Mouse (Mus musculus) stomach, postnatal 0 days (tissue): Measurements from ENCODE around the gene Gpm6a. TPM values are rescaled to one million over a fixed set of nuclear protein-coding genes. Genes with fewer than 3 reads are reported as not detected.

Experiments used
- ATAC-seq: fragments of 200-750 bp; cut with Nextera tagmentation; 2 replicates; pipeline ENCODE4 v1.8.0; 2017; ENCODE audit not compliant: low FRiP score, low TSS enrichment
- DNase-seq: peaks from one replicate; pipeline ENCODE4 v3.0.0-alpha.2; 2016; ENCODE audit warnings: low spot score
- H3K27ac ChIP-seq: fragments of 300-500 bp; sonication (generic); replicated peaks from 2 replicates; pipeline ENCODE4 v1.5.1; 2014; ENCODE audit warnings: mild to moderate bottlenecking, control low read depth
- H3K27me3 ChIP-seq: fragments of 300-500 bp; sonication (generic); 2 replicates; pipeline ENCODE4 v1.6.1; 2014; ENCODE audit warnings: low read length; ENCODE audit not compliant: control insufficient read depth, insufficient read depth
- H3K36me3 ChIP-seq: fragments of 300-500 bp; sonication (generic); 2 replicates; pipeline ENCODE4 v1.6.1; 2014; ENCODE audit warnings: low read length, mixed read lengths; ENCODE audit not compliant: control insufficient read depth, insufficient read depth
- H3K4me1 ChIP-seq: fragments of 300-500 bp; sonication (generic); replicated peaks from 2 replicates; pipeline ENCODE4 v1.6.1; 2014; ENCODE audit warnings: antibody characterized with exemption; ENCODE audit not compliant: control insufficient read depth, insufficient read depth
- H3K4me2 ChIP-seq: fragments of 300-500 bp; sonication (generic); replicated peaks from 2 replicates; pipeline ENCODE4 v1.6.1; 2014; ENCODE audit warnings: low read depth, mild to moderate bottlenecking, control low read depth, moderate library complexity
- H3K4me3 ChIP-seq: fragments of 300-500 bp; sonication (generic); 2 replicates; pipeline ENCODE4 v1.5.1; 2014; ENCODE audit warnings: low read depth, low read length, control low read depth
- H3K9ac ChIP-seq: fragments of 300-500 bp; sonication (generic); 2 replicates; pipeline ENCODE4 v1.6.1; 2014; ENCODE audit warnings: mild to moderate bottlenecking, low read length, control low read depth, mixed read lengths
- H3K9me3 ChIP-seq: fragments of 300-500 bp; sonication (generic); 2 replicates; pipeline ENCODE4 v1.6.1; 2016; ENCODE audit warnings: low read length; ENCODE audit not compliant: control insufficient read depth
- CTCF ChIP-seq: IDR thresholded peaks from 2 replicates; pipeline ENCODE4 v1.5.1; 2016; ENCODE audit warnings: antibody characterized with exemption, low read depth, mild to moderate bottlenecking, moderate library complexity
- EP300 ChIP-seq: optimal IDR thresholded peaks from 2 replicates; pipeline ENCODE3; 2016; ENCODE audit warnings: antibody characterized with exemption
- WGBS: fragments of 180-500 bp; shearing (Covaris S2); extraction: QIAGEN DNeasy Blood & Tissue Kit; methylation state at CpG from one replicate; pipeline ENCODE4 v1.1.7; 2014; 5-methylcytosine and 5-hydroxymethylcytosine counted together
- polyA plus RNA-seq: library from polyadenylated mRNA; unstranded; fragments of >200 nt; fragmentation: Nextera tagmentation; extraction: Ambion mirVana; gene quantifications from 2 replicates; pipeline ENCODE4 v1.2.1, GENCODE M21; 2015

The Gpm6a gene
- polyA plus RNA-seq, 1 experiment from 2014 or later: 13.2 TPM

GRCm38 (mm10) chr8:54961571-54961970, 6.9 kb downstream of the Gpm6a start:
- Histone ChIP-seq H3K4me3 (no peak overlapping the region), H3K27ac (no peak overlapping the region), H3K4me1 (no peaks in the 10 kb centered on the region), H3K36me3 (no peaks in the 10 kb centered on the region), H3K4me2 (no peak overlapping the region), H3K9me3 (no peaks in the 10 kb centered on the region), H3K9ac (no peak overlapping the region), H3K27me3 (no peaks in the 10 kb centered on the region)
- TF ChIP-seq CTCF (no peak), EP300 (no peak)
- no peak for ATAC-seq
- DNase-seq: no peak

- DNase-seq (no peak), ATAC-seq (no peak)
- no peak overlapping the region for H3K4me2 ChIP-seq
- no peaks in the 10 kb centered on the region for H3K4me1 ChIP-seq
- no peak overlapping the region for H3K27ac ChIP-seq
- H3K9me3 ChIP-seq: no peaks in the 10 kb centered on the region
- H3K27me3 ChIP-seq: no peaks in the 10 kb centered on the region
- 68% methylated on average over 1 of the region's 1 CpGs for WGBS
- TF ChIP-seq CTCF (no peak), EP300 (no peak)
- H3K4me3 ChIP-seq: no peak overlapping the region
- no peak overlapping the region for H3K9ac ChIP-seq
- no peaks in the 10 kb centered on the region for H3K36me3 ChIP-seq
Observed at GRCm38 (mm10) chr8:54975020-54975419, 20.4 kb downstream of the Gpm6a start.

GRCm38 (mm10) chr8:54975506-54975905, 20.9 kb downstream of the Gpm6a start:
- Histone ChIP-seq H3K4me1 (no peaks in the 10 kb centered on the region), H3K27ac (no peak overlapping the region), H3K27me3 (no peaks in the 10 kb centered on the region), H3K9me3 (no peaks in the 10 kb centered on the region), H3K4me3 (no peak overlapping the region), H3K36me3 (no peaks in the 10 kb centered on the region), H3K9ac (no peak overlapping the region), H3K4me2 (no peak overlapping the region)
- DNase-seq (no peak), ATAC-seq (no peak)
- TF ChIP-seq CTCF: no peak
- no peak for TF ChIP-seq EP300
- WGBS: 59% methylated on average over 2 of the region's 2 CpGs

- H3K4me2 ChIP-seq: no peak overlapping the region
- TF ChIP-seq EP300: no peak
- TF ChIP-seq CTCF: no peak
- no peak overlapping the region for H3K27ac ChIP-seq
- no peaks in the 10 kb centered on the region for H3K27me3 ChIP-seq
- no peaks in the 10 kb centered on the region for H3K36me3 ChIP-seq
- ATAC-seq (no peak), DNase-seq (no peak)
- H3K4me3 ChIP-seq: no peak overlapping the region
- no peaks in the 10 kb centered on the region for H3K9me3 ChIP-seq
- 84% methylated on average over 2 of the region's 2 CpGs for WGBS
- no peak overlapping the region for H3K9ac ChIP-seq
- H3K4me1 ChIP-seq: no peaks in the 10 kb centered on the region
Observed at GRCm38 (mm10) chr8:54975927-54976326, 21.3 kb downstream of the Gpm6a start.

- Histone ChIP-seq H3K9me3 (no peaks in the 10 kb centered on the region), H3K27me3 (no peaks in the 10 kb centered on the region), H3K36me3 (no peaks in the 10 kb centered on the region), H3K4me1 (no peaks in the 10 kb centered on the region), H3K4me3 (no peak overlapping the region), H3K27ac (no peak overlapping the region), H3K9ac (no peak overlapping the region), H3K4me2 (no peak overlapping the region)
- no peak for TF ChIP-seq EP300
- no peak for TF ChIP-seq CTCF
- DNase-seq: no peak
- WGBS: 53% methylated on average over 1 of the region's 1 CpGs
- ATAC-seq: no peak
Observed at GRCm38 (mm10) chr8:54976663-54977062, 22.0 kb downstream of the Gpm6a start.

GRCm38 (mm10) chr8:54986791-54987190, 32.1 kb downstream of the Gpm6a start:
- H3K27ac ChIP-seq: no peak overlapping the region
- H3K4me2 ChIP-seq: no peak overlapping the region
- ATAC-seq (no peak), DNase-seq (no peak)
- H3K9ac ChIP-seq: no peak overlapping the region
- H3K4me3 ChIP-seq: no peak overlapping the region
- H3K4me1 ChIP-seq: no peaks in the 10 kb centered on the region
- H3K9me3 ChIP-seq: no peaks in the 10 kb centered on the region
- TF ChIP-seq EP300 (no peak), CTCF (no peak)
- no peaks in the 10 kb centered on the region for H3K36me3 ChIP-seq
- H3K27me3 ChIP-seq: no peaks in the 10 kb centered on the region
- 66% methylated on average over 2 of the region's 2 CpGs for WGBS
